Comparison of ENCODE assay signal across 18 mouse cellular contexts in the genomic region with DNA sequence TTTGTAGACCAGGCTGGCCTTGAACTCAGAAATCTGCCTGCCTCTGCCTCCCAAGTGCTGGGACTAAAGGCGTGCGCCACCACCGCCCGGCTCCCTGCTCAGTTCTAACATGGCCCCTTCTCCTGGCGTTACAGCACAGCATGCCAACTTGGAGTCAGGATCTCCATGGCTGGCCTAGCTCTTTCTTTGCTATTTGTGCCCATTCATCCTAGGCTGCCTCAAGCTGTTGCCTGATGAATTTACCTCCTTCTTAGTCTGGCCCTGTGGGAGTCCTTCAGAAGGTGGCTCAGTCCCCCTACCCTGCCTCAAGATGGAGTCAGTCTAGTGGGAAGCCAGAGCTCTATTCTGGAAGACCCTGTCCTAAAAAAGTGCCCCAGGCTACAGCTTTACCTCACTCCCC. TPM values are rescaled to one million over a fixed set of nuclear protein-coding genes. Genes with fewer than 3 reads are reported as not detected.
A peak's percentile ranks its signal among the peaks of the same experiment; 100 is the strongest.
DNase-seq lines count a peak whose midpoint lies in the region; TF ChIP-seq lines count a peak whose summit lies in the region.
"Had no signal": no experiment of that assay in that cellular context is flagged by ENCODE, and none has a peak within 500 bp of the region (broad histone marks: within the 10 kb centered on the region; RNA-seq: fewer than 3 reads in every experiment).

No protein-coding gene starts in this region.

- H3K27ac ChIP-seq in cerebellum, adult 2 months (ENCODE audit: insufficient read depth, low read length) = peak overlapping the region; percentile 95
- peak overlapping the region; percentile 87 for H3K27ac ChIP-seq in gastrocnemius, adult 2 months
- peak overlapping the region; percentile 66 for H3K27ac ChIP-seq in left cerebral cortex, adult 2 months
- peak overlapping the region; percentile 45 for H3K27ac ChIP-seq in bone marrow macrophage, adult 2 months (ENCODE audit: insufficient read depth, low read depth, low read length)
- no peak overlapping the region for H3K27ac ChIP-seq in limb, embryonic 10.5 days
- H3K27ac ChIP-seq: embryonic facial prominence, embryonic 10.5 days; forebrain, embryonic 13.5 days; hindbrain, embryonic 12.5 days had no signal

- peaks cover 61% of the 10 kb centered on the region for H3K4me1 ChIP-seq in cerebellum, adult 2 months (ENCODE audit: control insufficient read depth, insufficient read depth, low read length)
- peaks cover 11% of the 10 kb centered on the region for H3K4me1 ChIP-seq in bone marrow macrophage, adult 2 months (ENCODE audit: control insufficient read depth, insufficient read depth, low read length)
- peaks cover 12% of the 10 kb centered on the region for H3K4me1 ChIP-seq in limb, embryonic 10.5 days

- H3K9me3 ChIP-seq in limb, embryonic 10.5 days (replicated peaks) = no peaks in the 10 kb centered on the region
- H3K9me3 ChIP-seq: embryonic facial prominence, embryonic 10.5 days; forebrain, embryonic 13.5 days; hindbrain, embryonic 12.5 days had no signal

- intact Hi-C loops in gastrocnemius, adult 2 months (cut with DNase I) = no loop called here
- intact Hi-C loops in left cerebral cortex, adult 2 months (cut with DNase I) = no loop called here
- intact Hi-C loops in left cerebral cortex, postnatal 36 days (cut with DNase I) = no loop called here

- no peak for TF ChIP-seq CTCF in cerebellum, adult 2 months (IDR thresholded peaks at IDR 0.05; ENCODE audit: borderline replicate concordance, insufficient read depth, low read depth, low read length)
- TF ChIP-seq CTCF in gastrocnemius, adult 2 months (IDR thresholded peaks at IDR 0.05) = no peak
- TF ChIP-seq CTCF in left cerebral cortex, adult 2 months (IDR thresholded peaks at IDR 0.05) = no peak
- no peak for TF ChIP-seq CTCF in bone marrow macrophage, adult 2 months (IDR thresholded peaks at IDR 0.05; ENCODE audit: low read depth, low read length)

- DNase-seq in cerebellum, adult 2 months = peak in 1 of 2 experiments; percentile 52
- DNase-seq in cerebellum, postnatal 36 days = no peak
- no peak for DNase-seq in gastrocnemius, adult 2 months
- no peak for DNase-seq in gastrocnemius, adult 8-10 months (ENCODE audit: low spot score in 2 of 2)
- no peak for DNase-seq in left cerebral cortex, adult 2 months (ENCODE audit: extremely low spot score in 1 of 2, low spot score in 2 of 2)
- DNase-seq in left cerebral cortex, postnatal 36 days (ENCODE audit: low spot score in 2 of 2) = no peak
- no peak for DNase-seq in limb, embryonic 10.5 days (ENCODE audit: low spot score)
- DNase-seq: forebrain, postnatal 0 days; kidney, adult 8-10 months had no signal

- H3K4me3 ChIP-seq in cerebellum, adult 2 months (replicated peaks; ENCODE audit: insufficient read depth, low read depth, low read length) = no peak overlapping the region
- no peak overlapping the region for H3K4me3 ChIP-seq in gastrocnemius, adult 2 months
- no peak overlapping the region for H3K4me3 ChIP-seq in left cerebral cortex, adult 2 months
- no peak overlapping the region for H3K4me3 ChIP-seq in bone marrow macrophage, adult 2 months (ENCODE audit: insufficient read depth, low read length)
- H3K4me3 ChIP-seq in limb, embryonic 10.5 days = no peak overlapping the region
- H3K4me3 ChIP-seq: embryonic facial prominence, embryonic 10.5 days; forebrain, embryonic 13.5 days; hindbrain, embryonic 12.5 days had no signal

- WGBS in cerebellum, adult 2 months = 25% methylated on average over 5 of the region's 5 CpGs
- WGBS in limb, embryonic 10.5 days = 89% methylated on average over 5 of the region's 5 CpGs

- TF ChIP-seq POLR2A in cerebellum, adult 2 months (IDR thresholded peaks at IDR 0.05; ENCODE audit: borderline replicate concordance, insufficient read depth, low read length) = no peak
- TF ChIP-seq POLR2A in bone marrow macrophage, adult 2 months (IDR thresholded peaks at IDR 0.05; ENCODE audit: borderline replicate concordance, low read depth, low read length) = no peak

- H3K36me3 ChIP-seq in limb, embryonic 10.5 days = peaks cover 12% of the 10 kb centered on the region; the same call in 1 of the 2 replicates

- no peaks in the 10 kb centered on the region for H3K27me3 ChIP-seq in cerebellum, adult 2 months (ENCODE audit: control insufficient read depth, insufficient read depth, low read length)
- peaks cover 55% of the 10 kb centered on the region for H3K27me3 ChIP-seq in limb, embryonic 10.5 days (ENCODE audit: low read depth, poor library complexity, severe bottlenecking)

RNA-seq across cellular contexts. Expression of gene Diras1, which starts 1.4 kb away (rescaled TPM):
- 126 and 136 TPM in 2 replicates for polyA plus RNA-seq in cerebellum, adult 2 months (2012; rRNA removed)
- total RNA-seq in gastrocnemius, adult 2 months (2021) = under 1 TPM in 1 of 2 experiments, not detected in 1; 0.08 TPM
- total RNA-seq in gastrocnemius, adult 8-10 months (2022) = under 1 TPM in 1 of 4 experiments, not detected in 3; 0.24 TPM
- 100 to 1,000 TPM; 100 to 116 TPM for total RNA-seq in left cerebral cortex, adult 2 months (2021)
- total RNA-seq in left cerebral cortex, postnatal 36 days (2021) = 100 to 1,000 TPM; 102 to 111 TPM
- polyA plus RNA-seq in bone marrow macrophage, adult 2 months (2012; ENCODE audit: insufficient read depth, insufficient read length, missing spikeins) = not detected in 2 replicates
- polyA plus RNA-seq in limb, embryonic 10.5 days (2016; fragmentation: Nextera tagmentation; extraction: Ambion mirVana) = 0.11 and 0.18 TPM in 2 replicates
- total RNA-seq: CH12.LX; heart, adult 18-20 months; heart, postnatal 4 days had no signal
- polyA plus RNA-seq: heart, postnatal 0 days; inflammation-experienced regulatory T-cells, adult 6 months had no signal

RNA-seq across cellular contexts. Expression of gene Slc39a3, which starts 10.4 kb away (rescaled TPM):
- 75.2 and 77.0 TPM in 2 replicates for polyA plus RNA-seq in cerebellum, adult 2 months (2012; rRNA removed)
- 10 to 100 TPM; 11.6 to 16.0 TPM for total RNA-seq in gastrocnemius, adult 2 months (2021)
- total RNA-seq in gastrocnemius, adult 8-10 months (2022) = 10 to 100 TPM; 12.9 to 15.3 (median 13.9) TPM
- total RNA-seq in left cerebral cortex, adult 2 months (2021) = 10 to 100 TPM; 61.3 to 62.5 TPM
- 10 to 100 TPM; 66.9 to 74.2 TPM for total RNA-seq in left cerebral cortex, postnatal 36 days (2021)
- polyA plus RNA-seq in bone marrow macrophage, adult 2 months (2012; ENCODE audit: insufficient read depth, insufficient read length, missing spikeins) = 14.0 and 14.5 TPM in 2 replicates
- polyA plus RNA-seq in limb, embryonic 10.5 days (2016; fragmentation: Nextera tagmentation; extraction: Ambion mirVana) = 10.9 and 14.7 TPM in 2 replicates

RNA-seq across cellular contexts. Expression of gene Gng7, which starts 12.1 kb away (rescaled TPM):
- 21.0 and 23.0 TPM in 2 replicates for polyA plus RNA-seq in cerebellum, adult 2 months (2012; rRNA removed)
- 1 to 10 TPM in 1 of 2 experiments, under 1 TPM in 1; 0.66 to 1.0 TPM for total RNA-seq in gastrocnemius, adult 2 months (2021)
- total RNA-seq in gastrocnemius, adult 8-10 months (2022) = 1 to 10 TPM; 1.1 to 2.7 (median 1.7) TPM
- total RNA-seq in left cerebral cortex, adult 2 months (2021) = 100 to 1,000 TPM in 1 of 2 experiments, 10 to 100 TPM in 1; 66.6 to 111 TPM
- 100 to 1,000 TPM in 1 of 2 experiments, 10 to 100 TPM in 1; 97.9 to 136 TPM for total RNA-seq in left cerebral cortex, postnatal 36 days (2021)
- 3.5 and 4.6 TPM in 2 replicates for polyA plus RNA-seq in bone marrow macrophage, adult 2 months (2012; ENCODE audit: insufficient read depth, insufficient read length, missing spikeins)
- 4.3 and 4.5 TPM in 2 replicates for polyA plus RNA-seq in limb, embryonic 10.5 days (2016; fragmentation: Nextera tagmentation; extraction: Ambion mirVana)
- polyA plus RNA-seq: inflammation-experienced regulatory T-cells, adult 6 months had no signal

RNA-seq across cellular contexts. Expression of gene Sgta, which starts 33.1 kb away (rescaled TPM):
- 231 and 240 TPM in 2 replicates for polyA plus RNA-seq in cerebellum, adult 2 months (2012; rRNA removed)
- 100 to 1,000 TPM; 100 TPM for total RNA-seq in gastrocnemius, adult 2 months (2021)
- total RNA-seq in gastrocnemius, adult 8-10 months (2022) = 100 to 1,000 TPM in 3 of 4 experiments, 10 to 100 TPM in 1; 99.1 to 108 (median 105) TPM
- 100 to 1,000 TPM; 171 to 173 TPM for total RNA-seq in left cerebral cortex, adult 2 months (2021)
- total RNA-seq in left cerebral cortex, postnatal 36 days (2021) = 100 to 1,000 TPM; 169 to 176 TPM
- polyA plus RNA-seq in bone marrow macrophage, adult 2 months (2012; ENCODE audit: insufficient read depth, insufficient read length, missing spikeins) = 58.5 and 66.8 TPM in 2 replicates
- 284 and 291 TPM in 2 replicates for polyA plus RNA-seq in limb, embryonic 10.5 days (2016; fragmentation: Nextera tagmentation; extraction: Ambion mirVana)

RNA-seq across cellular contexts. Expression of gene Thop1, which starts 43.0 kb away (rescaled TPM):
- polyA plus RNA-seq in cerebellum, adult 2 months (2012; rRNA removed) = 54.7 and 55.3 TPM in 2 replicates
- total RNA-seq in gastrocnemius, adult 2 months (2021) = 10 to 100 TPM; 25.1 to 25.9 TPM
- total RNA-seq in gastrocnemius, adult 8-10 months (2022) = 10 to 100 TPM; 21.7 to 24.1 (median 22.9) TPM
- total RNA-seq in left cerebral cortex, adult 2 months (2021) = 10 to 100 TPM; 51.0 to 51.1 TPM
- total RNA-seq in left cerebral cortex, postnatal 36 days (2021) = 10 to 100 TPM; 47.0 to 49.8 TPM
- 7.4 and 10.8 TPM in 2 replicates for polyA plus RNA-seq in bone marrow macrophage, adult 2 months (2012; ENCODE audit: insufficient read depth, insufficient read length, missing spikeins)
- 113 and 128 TPM in 2 replicates for polyA plus RNA-seq in limb, embryonic 10.5 days (2016; fragmentation: Nextera tagmentation; extraction: Ambion mirVana)

Comparison
In these comparisons a context has a peak if more than half of its experiments do, and no peak if none do; other contexts are left out.
1. RNA of gene Diras1, which starts 1.4 kb away (total RNA-seq): 100 to 116 TPM in left cerebral cortex, adult 2 months and 102 to 111 TPM in left cerebral cortex, postnatal 36 days; 0.08 TPM in gastrocnemius, adult 2 months and 0.24 TPM in gastrocnemius, adult 8-10 months; every median in the first group is over 10 times any median in the second.
2. RNA of gene Gng7, which starts 12.1 kb away (total RNA-seq): 97.9 to 136 TPM in left cerebral cortex, postnatal 36 days and 66.6 to 111 TPM in left cerebral cortex, adult 2 months; 1.1 to 2.7 TPM in gastrocnemius, adult 8-10 months and 0.66 to 1.0 TPM in gastrocnemius, adult 2 months; every median in the first group is over 10 times any median in the second.